Mouse (Mus musculus): ENCODE results near the gene Smarca4. TPM values are rescaled to one million over a fixed set of nuclear protein-coding genes. Genes with fewer than 3 reads are reported as not detected.

Smarca4 gene
- polyA plus RNA-seq, 1 experiment from 2014 or later = 22.1 TPM

GRCm38 (mm10) chr9:21706586-21707265 is 90.8 kb downstream of the Smarca4 start:
- TF ChIP-seq CTCF (IDR thresholded peaks at IDR 0.05; ENCODE audit: low read depth) = peak; percentile 38
- no peak overlapping the region for H3K9ac ChIP-seq (ENCODE audit: low read depth, low read length)
- H3K27me3 ChIP-seq (replicated peaks; ENCODE audit: control insufficient read depth, insufficient read depth, low read length) = no peaks in the 10 kb centered on the region
- 72% methylated on average over 8 of the region's 8 CpGs for WGBS
- H3K4me2 ChIP-seq (replicated peaks; ENCODE audit: low read depth) = no peak overlapping the region
- H3K4me3 ChIP-seq (ENCODE audit: low read depth, low read length) = no peak overlapping the region
- ATAC-seq = peak; percentile 90
- H3K9me3 ChIP-seq (ENCODE audit: control insufficient read depth) = no peaks in the 10 kb centered on the region
- no peaks in the 10 kb centered on the region for H3K4me1 ChIP-seq (replicated peaks; ENCODE audit: control insufficient read depth, insufficient read depth, low read length)
- peaks cover 37% of the 10 kb centered on the region for H3K36me3 ChIP-seq (ENCODE audit: control insufficient read depth, insufficient read depth)
- H3K27ac ChIP-seq (ENCODE audit: low read depth, low read length) = peak overlapping the region; percentile 50

GRCm38 (mm10) chr9:21709340-21709739 is 93.4 kb downstream of the Smarca4 start:
- ATAC-seq = no peak
- no peaks in the 10 kb centered on the region for H3K9me3 ChIP-seq (ENCODE audit: control insufficient read depth)
- no peak overlapping the region for H3K4me3 ChIP-seq (ENCODE audit: low read depth, low read length)
- no peak overlapping the region for H3K27ac ChIP-seq (ENCODE audit: low read depth, low read length)
- no peaks in the 10 kb centered on the region for H3K27me3 ChIP-seq (replicated peaks; ENCODE audit: control insufficient read depth, insufficient read depth, low read length)
- no peak overlapping the region for H3K4me2 ChIP-seq (replicated peaks; ENCODE audit: low read depth)
- H3K9ac ChIP-seq (ENCODE audit: low read depth, low read length) = no peak overlapping the region
- no peak for TF ChIP-seq CTCF (IDR thresholded peaks at IDR 0.05; ENCODE audit: low read depth)
- no peaks in the 10 kb centered on the region for H3K4me1 ChIP-seq (replicated peaks; ENCODE audit: control insufficient read depth, insufficient read depth, low read length)
- WGBS = 97% methylated on average over 3 of the region's 3 CpGs
- peaks cover 14% of the 10 kb centered on the region; the same call in 1 of the 2 replicates for H3K36me3 ChIP-seq (ENCODE audit: control insufficient read depth, insufficient read depth)

- H3K36me3 ChIP-seq (ENCODE audit: control insufficient read depth, insufficient read depth) = no peaks in the 10 kb centered on the region
- 30% methylated on average over 4 of the region's 4 CpGs for WGBS
- H3K4me1 ChIP-seq (replicated peaks; ENCODE audit: control insufficient read depth, insufficient read depth, low read length) = no peaks in the 10 kb centered on the region
- no peak overlapping the region for H3K4me2 ChIP-seq (replicated peaks; ENCODE audit: low read depth)
- peak; percentile 77 for ATAC-seq
- no peaks in the 10 kb centered on the region for H3K27me3 ChIP-seq (replicated peaks; ENCODE audit: control insufficient read depth, insufficient read depth, low read length)
- TF ChIP-seq CTCF (IDR thresholded peaks at IDR 0.05; ENCODE audit: low read depth) = no peak
- no peak overlapping the region for H3K9ac ChIP-seq (ENCODE audit: low read depth, low read length)
- H3K4me3 ChIP-seq (ENCODE audit: low read depth, low read length) = no peak overlapping the region
- H3K27ac ChIP-seq (ENCODE audit: low read depth, low read length) = no peak overlapping the region; the same call in 1 of the 2 replicates
- no peaks in the 10 kb centered on the region for H3K9me3 ChIP-seq (ENCODE audit: control insufficient read depth)
Measured at GRCm38 (mm10) chr9:21715298-21715697, 99.3 kb downstream of the Smarca4 start.

- WGBS = 86% methylated on average over 2 of the region's 2 CpGs
- no peaks in the 10 kb centered on the region for H3K36me3 ChIP-seq (ENCODE audit: control insufficient read depth, insufficient read depth)
- H3K27me3 ChIP-seq (replicated peaks; ENCODE audit: control insufficient read depth, insufficient read depth, low read length) = no peaks in the 10 kb centered on the region
- no peaks in the 10 kb centered on the region for H3K9me3 ChIP-seq (ENCODE audit: control insufficient read depth)
- no peak for TF ChIP-seq CTCF (IDR thresholded peaks at IDR 0.05; ENCODE audit: low read depth)
- no peak overlapping the region for H3K9ac ChIP-seq (ENCODE audit: low read depth, low read length)
- no peak overlapping the region for H3K27ac ChIP-seq (ENCODE audit: low read depth, low read length)
- no peak for ATAC-seq
- H3K4me2 ChIP-seq (replicated peaks; ENCODE audit: low read depth) = no peak overlapping the region
- no peaks in the 10 kb centered on the region for H3K4me1 ChIP-seq (replicated peaks; ENCODE audit: control insufficient read depth, insufficient read depth, low read length)
- no peak overlapping the region for H3K4me3 ChIP-seq (ENCODE audit: low read depth, low read length)
Measured at GRCm38 (mm10) chr9:21717015-21717414, 101.0 kb downstream of the Smarca4 start.

- ATAC-seq = 0 out of 2 replicates have a peak, but pooled peaks have one; percentile 21
- H3K27me3 ChIP-seq (replicated peaks; ENCODE audit: control insufficient read depth, insufficient read depth, low read length) = no peaks in the 10 kb centered on the region
- TF ChIP-seq CTCF (IDR thresholded peaks at IDR 0.05; ENCODE audit: low read depth) = no peak
- peaks cover 3% of the 10 kb centered on the region; the same call in 1 of the 2 replicates for H3K4me1 ChIP-seq (replicated peaks; ENCODE audit: control insufficient read depth, insufficient read depth, low read length)
- no peaks in the 10 kb centered on the region for H3K9me3 ChIP-seq (ENCODE audit: control insufficient read depth)
- H3K36me3 ChIP-seq (ENCODE audit: control insufficient read depth, insufficient read depth) = no peaks in the 10 kb centered on the region
- 32% methylated on average over 2 of the region's 2 CpGs for WGBS
- no peak overlapping the region for H3K4me2 ChIP-seq (replicated peaks; ENCODE audit: low read depth)
- no peak overlapping the region for H3K9ac ChIP-seq (ENCODE audit: low read depth, low read length)
- H3K27ac ChIP-seq (ENCODE audit: low read depth, low read length) = peak overlapping the region; percentile 72
- no peak overlapping the region for H3K4me3 ChIP-seq (ENCODE audit: low read depth, low read length)
Measured at GRCm38 (mm10) chr9:21721036-21721435, 105.1 kb downstream of the Smarca4 start.

- Histone ChIP-seq H3K27me3 (replicated peaks; ENCODE audit: control insufficient read depth, insufficient read depth, low read length) (no peaks in the 10 kb centered on the region), H3K4me3 (ENCODE audit: low read depth, low read length) (peak within 1 kb of the TSS; percentile 79), H3K36me3 (ENCODE audit: control insufficient read depth, insufficient read depth) (no peaks in the 10 kb centered on the region), H3K4me1 (replicated peaks; ENCODE audit: control insufficient read depth, insufficient read depth, low read length) (peaks cover 4% of the 10 kb centered on the region; the same call in 1 of the 2 replicates), H3K9ac (ENCODE audit: low read depth, low read length) (peak within 1 kb of the TSS; percentile 74), H3K9me3 (ENCODE audit: control insufficient read depth) (no peaks in the 10 kb centered on the region), H3K27ac (ENCODE audit: low read depth, low read length) (peak within 1 kb of the TSS; percentile 97), H3K4me2 (replicated peaks; ENCODE audit: low read depth) (peak within 1 kb of the TSS; percentile 77)
- under 1% methylated on average over 47 of the region's 47 CpGs for whole genome bisulfite sequencing
- ATAC-seq = peak; percentile 80
- no peak for TF ChIP-seq CTCF (IDR thresholded peaks at IDR 0.05; ENCODE audit: low read depth)
Measured at GRCm38 (mm10) chr9:21723377-21724146, 107.6 kb downstream of the Smarca4 start, which contains the start of gene Ldlr. Gene Ldlr (plus strand): TSS chr9:21723483.

All from intestine, postnatal 0 days (tissue).